Mouse (Mus musculus): Measurements from ENCODE around the gene Pfkp.
A peak's percentile ranks its signal among the peaks of the same experiment; 100 is the strongest.

The Pfkp gene

DNA sequence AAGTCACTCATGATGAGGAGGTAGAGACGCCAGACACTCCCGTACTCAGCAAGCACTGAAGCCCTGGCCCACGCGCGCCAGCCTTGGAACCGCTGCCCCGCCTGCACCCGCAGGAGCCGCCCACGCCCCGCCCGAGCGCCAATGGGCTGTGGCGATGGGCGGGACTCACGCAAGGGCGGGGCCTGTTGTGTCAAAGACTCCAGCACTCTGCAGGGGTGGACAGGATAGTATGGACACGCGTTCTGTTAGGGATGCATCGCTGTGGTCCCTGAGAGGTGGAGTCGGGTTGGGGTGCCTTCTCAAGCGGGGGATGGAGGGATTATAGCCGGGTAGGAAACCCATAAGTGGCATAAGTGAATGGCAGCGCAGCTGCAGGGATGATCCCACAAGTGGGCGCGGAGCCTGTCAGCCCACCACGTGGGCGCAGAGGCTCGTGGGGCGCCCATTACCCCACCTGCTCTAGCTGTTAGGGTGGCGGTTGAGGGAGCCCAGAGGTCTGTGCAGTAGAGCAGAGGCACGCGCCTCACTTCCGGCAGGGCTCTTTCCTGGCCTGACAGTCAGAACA, at the start of gene Pfkp:
TSS of gene Pfkp (minus strand) at position 109 of the 565 bp plus-strand sequence.
- DNase-seq, result peak; percentile 94

DNA sequence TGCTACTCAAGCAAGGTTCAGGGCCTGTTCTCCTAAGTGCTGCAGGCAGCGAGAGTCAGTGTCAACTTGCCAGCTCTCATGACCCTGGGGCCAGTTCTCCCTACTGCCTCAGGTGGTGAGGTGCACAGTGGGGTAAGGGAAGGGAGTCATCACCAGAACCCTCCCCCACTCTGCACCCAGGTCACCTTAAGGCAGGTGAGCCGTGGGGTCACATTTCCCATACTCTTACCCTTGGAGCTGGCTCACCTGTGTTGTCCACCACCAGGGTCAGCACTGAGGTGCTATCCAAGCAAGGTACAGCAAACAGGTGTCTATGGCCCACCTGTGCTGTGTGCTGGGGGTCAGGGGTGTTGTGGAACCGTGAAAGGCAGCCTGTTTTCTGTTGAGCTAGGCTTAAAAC, 42.0 kb upstream of the Pfkp start:
- DNase-seq, result no peak

DNA sequence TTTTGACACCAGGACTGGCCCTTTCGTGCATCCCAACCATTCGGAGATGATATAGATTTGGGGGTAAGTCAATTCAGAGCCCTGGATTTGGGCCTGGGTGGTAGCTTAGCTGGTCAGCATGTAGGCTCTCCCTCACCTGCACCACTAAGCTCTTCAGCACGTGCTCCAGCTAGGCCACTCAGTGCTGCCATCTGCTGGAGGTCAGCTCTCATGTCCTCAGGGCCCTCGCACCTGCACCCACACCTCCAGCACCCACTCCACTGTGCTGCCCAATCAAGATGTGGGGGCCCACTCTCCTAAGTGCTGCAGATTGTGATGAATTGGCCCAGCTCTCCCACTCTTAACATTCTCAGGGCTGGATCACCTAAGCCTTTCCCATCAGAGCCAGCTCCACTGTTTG, 41.4 kb upstream of the Pfkp start:
- DNase-seq, result peak; percentile 32

DNA sequence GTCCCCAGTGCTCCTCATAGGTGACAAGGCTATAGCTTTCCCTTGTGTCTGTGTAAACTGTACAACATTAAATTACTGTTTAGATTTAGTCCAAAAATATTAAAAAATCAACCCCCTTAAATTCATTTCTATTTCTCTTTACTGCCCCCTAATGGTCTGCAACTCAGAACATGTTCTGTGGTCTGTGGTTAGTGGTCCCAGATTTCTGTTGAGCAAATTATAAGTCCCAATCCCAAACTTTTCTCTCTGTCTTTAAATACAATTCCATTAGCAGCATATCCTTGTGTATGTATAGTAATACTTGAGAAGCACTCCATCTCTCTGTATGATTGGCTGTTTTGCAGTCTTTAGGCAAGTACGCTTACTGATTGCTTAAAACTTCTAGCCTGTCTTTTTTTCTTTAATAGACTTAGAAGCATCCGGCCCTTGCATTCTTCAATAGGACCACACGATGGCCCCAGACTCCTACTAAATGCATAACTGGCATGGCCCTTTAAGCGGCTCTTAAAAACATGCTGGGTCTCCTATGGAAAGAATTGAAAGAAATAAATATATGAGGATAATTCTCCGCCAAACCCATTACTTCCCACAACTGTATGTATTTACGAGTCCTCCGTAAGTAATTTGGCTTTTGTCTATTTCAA, 40.3 kb upstream of the Pfkp start:
- no peak for DNase-seq

DNA sequence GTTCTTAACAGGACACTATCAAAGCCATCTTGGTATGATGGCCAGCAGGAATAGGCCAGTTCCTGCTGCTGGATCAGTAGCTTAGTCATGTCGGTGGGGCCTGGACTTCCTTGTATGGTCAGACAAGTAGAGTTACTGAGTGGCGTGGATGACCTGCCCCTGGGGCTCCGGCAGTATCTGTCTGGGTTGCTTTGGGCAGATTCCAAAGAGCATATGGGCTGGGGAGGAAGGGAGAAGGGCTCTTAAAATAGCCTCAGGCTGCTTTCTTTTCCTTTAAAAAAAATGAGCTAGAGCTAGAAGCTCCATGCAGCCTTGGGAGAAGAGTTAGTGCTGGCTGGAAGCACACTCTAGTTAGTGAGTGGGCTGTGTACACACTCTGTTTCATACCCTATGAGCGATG, 18.3 kb upstream of the Pfkp start:
- peak; percentile 60 for DNase-seq

DNA sequence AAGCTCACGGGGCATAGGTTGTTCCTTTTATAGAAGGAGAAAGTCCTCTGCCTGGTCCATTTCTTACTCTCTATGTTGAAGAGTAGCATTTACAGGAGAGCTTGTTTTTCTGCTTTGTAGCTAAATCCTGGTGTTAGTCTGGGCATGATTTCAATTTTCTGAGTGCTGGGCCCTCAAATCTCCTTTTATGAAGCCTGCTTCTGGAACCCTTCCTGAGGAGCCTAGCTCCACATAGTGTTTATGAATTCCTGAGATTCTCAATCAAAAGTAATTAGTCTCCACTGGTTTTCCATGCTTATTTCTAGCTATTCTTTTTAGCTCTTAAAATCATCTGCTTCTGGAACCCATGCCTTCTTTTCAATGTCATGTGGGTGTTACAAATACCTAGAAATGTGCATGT, 16.9 kb upstream of the Pfkp start:
- DNase-seq, result no peak

DNA sequence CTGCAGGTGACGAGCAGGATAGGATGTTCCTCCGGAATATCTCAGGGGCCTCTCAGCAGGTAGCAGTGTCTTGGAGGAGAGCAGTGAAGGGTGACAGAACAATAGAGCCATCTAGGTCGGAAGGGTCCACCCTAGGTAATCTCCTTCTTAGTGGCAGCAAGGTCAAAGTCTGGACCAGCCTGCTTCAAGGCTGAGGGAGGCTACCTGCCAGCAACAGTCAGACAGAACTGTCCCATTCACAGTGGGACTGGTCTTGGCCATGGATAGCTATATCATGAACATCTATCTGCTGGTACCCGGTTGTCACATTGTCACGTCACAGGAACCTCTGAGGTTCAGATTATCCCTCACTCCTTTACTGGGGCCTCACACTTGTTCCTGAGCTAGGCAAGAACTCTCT, 15.6 kb upstream of the Pfkp start:
- no peak for DNase-seq

DNA sequence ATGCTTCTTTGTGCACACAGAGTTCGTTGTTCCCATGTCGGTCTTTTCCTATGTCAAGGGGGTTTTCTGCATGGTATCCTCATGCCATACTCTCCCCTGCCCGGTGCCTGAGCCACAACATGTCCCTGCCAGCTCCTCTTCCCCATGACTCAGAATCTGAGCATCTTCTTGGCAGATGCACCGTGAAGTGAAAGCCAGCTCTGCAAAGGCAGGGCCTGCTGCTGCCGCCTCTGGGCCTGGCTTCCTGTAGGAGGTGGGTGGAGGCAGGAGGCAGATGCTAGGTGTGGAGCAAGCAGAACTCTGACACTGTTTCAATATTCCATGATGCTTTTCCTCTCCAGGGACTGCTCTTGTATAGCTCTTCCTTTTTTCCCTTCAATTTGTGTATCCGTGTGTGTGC, 10.7 kb upstream of the Pfkp start:
- DNase-seq, result no peak

DNA sequence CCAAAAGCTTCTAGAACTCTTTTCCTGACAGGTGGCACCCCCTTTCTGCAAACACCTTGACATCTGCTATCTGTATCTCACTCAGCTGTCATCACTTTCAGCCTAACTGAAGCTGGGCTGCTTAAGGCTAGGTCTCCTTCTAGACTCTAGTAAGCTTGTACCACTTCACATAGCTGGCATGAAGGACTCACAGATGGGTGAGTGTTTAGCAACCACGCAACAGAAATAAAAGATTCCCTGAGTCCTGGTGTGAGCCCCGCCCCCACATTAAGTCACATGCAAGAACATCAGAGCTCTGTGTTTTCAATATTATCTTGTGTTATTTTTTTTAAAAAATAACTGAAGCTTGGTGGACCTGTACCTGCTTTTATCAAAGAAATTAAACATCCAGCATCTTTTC, 8.7 kb upstream of the Pfkp start:
- no peak for DNase-seq

DNA sequence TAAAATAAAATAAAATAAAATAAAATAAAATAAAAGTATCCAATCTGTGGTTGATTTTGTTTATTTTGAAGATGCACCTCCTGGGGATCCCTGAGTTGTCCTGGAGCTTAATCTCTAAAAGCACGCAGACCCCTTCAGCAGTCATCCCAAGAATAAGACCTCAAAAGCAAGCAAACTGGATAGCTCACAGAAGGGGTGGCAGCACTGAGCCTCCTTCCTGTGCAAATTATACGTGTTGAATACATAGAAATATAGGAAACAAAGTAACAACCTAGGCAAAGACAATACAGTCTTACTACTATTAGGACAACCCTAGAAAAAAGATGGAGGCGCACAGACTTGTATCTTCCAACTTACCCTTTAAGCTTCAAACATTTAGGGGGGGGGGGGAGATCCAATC, 965 bp upstream of the Pfkp start:
- no peak for DNase-seq

DNA sequence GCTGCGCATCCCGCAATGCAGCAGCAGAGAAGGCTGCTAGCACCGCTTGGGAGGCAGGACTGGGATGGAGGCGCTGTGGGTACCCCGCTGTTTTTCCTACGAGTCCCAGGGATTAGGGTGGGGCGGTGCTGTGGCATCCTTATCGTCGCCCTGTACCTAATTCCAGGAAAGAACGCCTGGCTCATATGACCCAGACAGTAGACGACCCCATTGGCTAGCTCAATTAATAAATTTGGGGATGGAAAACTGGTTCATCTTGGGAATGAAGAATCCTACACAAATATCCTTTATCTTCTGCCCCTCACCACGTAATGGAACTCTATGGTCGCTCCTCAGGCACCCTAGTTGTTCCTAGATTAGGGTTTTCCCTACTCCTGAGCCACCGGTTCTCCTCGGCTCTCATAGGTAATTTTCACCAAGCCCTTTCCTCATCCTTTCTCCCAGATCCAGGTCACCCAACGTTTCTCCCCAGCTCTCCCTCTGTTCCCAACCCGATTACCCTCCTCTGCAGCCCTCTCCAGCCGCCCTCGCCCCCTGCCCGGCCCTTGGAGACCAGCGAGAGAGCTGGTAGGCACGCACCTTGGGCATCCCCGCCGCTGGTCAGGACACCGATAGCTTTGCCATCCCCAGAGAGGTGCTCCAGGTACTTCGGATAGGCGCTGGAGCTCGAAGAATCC, 447 bp downstream of the Pfkp start:
- peak; percentile 62 for DNase-seq

DNA sequence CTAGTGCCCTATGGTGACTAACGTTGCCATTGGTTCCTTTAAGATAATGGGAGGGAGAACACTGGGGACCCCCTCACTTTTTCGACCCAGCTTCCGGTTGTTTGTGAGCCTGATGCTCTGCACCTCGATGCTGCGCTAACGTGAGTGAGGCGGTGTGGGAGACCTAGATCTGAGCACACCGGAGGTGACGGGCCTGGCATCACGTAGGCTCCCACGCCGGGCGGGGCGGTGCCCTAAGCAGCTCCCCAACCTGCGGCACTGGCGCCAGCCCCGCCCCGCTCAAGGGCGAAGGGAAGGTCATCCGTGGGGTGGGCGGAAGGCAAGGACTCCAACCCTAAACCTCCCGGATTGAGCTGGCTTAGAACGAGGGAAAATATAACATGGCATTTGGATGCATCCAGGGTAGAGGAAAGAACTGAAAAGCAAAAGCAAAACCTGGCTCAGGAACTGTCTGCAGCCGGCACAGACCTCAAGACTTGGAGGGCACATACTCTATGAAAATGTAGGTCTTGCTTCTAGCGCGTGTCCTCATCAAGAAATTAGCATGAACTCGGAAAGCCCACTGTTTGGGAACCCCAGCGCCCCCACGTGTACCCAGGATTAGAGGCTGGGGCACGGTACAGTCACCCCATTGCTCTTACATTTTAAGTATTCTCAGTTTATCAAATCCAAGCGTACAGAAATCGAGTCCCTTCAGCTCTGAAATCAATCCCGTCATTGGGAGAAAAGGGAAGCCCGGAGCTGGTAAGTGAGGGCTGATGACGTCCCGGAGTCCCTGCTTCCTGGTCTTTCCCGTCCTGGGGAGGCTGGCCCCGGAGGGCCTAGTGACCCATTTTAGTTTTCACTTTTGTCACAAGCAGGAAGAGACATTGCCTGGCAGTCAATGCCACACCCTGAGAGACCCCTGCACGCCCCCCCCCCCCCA, 1.2 kb downstream of the Pfkp start:
- DNase-seq, result peak; percentile 87

DNA sequence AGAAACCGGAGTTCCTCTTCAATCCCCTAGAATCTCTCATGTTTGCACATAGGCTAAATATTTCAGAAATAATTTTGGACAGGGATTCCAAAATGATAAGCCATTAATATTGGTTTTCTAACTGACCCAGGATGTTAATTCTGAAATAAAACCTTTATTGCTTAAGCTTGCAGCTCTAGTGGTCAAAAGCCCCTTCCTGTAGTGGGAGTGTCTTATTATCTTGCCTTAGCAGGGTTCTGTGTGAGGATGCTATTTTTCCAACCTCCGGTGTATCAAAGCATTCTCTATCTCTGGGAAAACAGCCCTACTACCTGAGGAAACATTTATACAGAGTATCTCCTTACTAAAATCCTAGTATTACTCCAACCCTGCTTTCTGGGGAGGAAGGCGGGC, 1.9 kb downstream of the Pfkp start:
- no peak for DNase-seq

DNA sequence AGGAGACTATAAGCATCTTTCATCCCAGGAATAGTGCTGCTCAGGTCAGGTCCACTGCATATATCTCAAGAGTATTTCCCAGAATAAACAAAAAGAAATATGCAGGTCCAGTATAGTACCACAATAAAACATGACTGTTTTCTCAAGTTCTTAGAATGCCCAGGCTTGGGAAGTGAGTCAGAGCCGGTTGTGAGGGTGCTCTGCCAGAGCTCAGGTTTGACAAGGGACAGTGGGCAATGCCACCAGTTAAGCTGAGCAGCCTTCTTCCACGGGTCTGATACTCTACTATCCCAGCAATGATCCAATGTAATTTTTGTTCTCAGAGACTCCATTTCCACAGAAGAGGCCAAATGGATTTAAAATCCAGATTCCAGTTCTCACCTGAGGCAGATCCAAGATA, 2.3 kb downstream of the Pfkp start:
- DNase-seq, result no peak

DNA sequence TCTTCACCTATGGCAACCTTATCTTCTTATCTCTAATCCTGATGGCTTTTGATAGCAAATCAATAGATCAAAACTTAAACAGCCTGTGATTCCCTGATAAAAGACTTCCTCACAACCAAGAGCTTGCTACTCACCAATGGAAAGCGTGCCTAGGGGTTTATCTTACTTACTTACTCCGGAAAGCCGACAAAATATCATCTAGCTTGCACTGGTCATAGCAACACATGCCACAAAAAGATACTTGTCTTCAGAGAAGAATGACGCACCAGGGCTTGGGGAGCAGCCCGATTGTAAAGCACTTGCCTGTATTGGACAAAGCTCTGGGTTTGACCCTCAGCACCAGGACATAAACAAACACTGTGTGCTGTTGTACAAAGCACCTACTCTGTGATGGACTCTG, 4.6 kb downstream of the Pfkp start:
- no peak for DNase-seq

DNA sequence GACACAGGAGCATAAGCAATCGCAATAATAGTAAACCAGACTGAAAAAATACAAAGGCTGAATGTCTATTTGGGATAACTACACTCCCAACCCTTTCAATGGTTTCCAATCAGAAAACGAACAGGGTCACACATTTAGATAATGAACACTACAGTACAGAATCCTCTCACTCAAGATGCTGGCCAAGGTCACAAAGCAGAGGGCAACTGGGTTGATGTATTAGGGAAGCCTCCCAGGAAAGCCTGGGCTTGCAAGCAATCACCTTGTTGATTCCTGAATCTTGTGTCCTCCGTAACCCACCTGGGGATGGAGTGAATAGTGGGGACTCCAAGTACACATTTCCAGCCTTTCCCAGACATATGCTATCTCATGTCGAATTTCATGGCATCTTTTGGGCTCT, 5.6 kb downstream of the Pfkp start:
- DNase-seq, result no peak

DNA sequence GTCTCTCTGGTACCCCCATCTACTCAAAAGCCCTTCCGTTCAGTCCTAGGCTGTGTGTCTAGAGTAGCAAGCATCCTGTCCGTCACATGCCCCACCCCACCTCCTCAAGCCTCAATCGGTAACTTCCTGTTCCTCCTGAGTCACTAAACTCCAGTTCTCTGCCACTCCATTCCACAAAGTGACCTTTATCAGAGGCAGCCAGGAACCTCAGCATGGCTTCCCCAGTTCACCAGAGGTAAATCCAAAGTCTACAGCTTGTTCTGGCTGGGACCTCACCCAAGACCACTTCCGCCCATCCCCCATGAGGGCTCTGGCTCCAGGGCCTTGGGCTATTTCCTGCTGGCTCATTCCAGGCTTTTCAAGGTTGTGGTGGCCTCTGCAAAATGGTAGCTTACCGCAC, 6.1 kb downstream of the Pfkp start:
- DNase-seq, result no peak

DNA sequence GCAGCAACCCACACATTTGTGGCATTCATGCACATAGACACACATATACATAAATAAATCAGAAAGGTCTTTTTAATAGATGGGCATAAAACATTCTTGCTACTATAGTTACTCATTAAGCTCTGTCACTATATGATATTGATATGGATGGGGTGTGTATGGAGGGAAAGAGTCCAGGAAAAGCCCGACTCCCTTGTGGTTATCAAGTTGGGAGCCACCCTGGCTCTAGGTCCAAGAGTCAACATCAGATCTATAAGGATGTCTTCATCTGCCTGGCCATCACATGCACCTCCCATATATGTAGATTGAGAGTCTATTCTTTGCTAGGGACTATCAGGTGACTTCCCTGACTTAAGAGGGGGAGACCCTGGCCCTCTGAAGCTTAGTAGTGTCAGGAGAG, 7.1 kb downstream of the Pfkp start:
- DNase-seq, result no peak

DNA sequence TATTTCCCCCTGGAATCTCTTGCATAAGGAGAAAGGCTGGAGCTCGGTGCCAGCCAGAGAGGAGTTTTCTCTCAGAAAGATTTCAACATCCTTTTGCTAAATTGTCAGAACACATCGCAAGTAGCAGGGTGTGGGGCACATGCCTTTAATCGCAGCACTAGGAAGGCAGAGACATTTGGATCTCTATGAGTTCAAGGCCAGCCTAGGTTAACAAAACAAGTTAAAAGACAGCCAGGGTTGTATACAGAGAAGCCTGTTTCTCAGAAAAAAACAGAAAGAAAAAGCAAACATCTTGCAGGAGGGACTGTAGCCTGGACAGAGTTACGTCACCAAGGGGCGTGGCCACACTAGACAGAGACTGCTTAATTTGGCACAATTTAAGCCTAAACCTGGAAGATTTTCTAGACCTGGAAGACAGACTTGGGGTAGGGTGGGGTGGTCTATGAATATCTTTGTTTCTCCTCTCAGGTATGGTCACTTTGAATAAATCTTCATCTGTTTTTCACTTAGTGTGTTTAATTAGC, 9.0 kb downstream of the Pfkp start:
- no peak for DNase-seq

DNA sequence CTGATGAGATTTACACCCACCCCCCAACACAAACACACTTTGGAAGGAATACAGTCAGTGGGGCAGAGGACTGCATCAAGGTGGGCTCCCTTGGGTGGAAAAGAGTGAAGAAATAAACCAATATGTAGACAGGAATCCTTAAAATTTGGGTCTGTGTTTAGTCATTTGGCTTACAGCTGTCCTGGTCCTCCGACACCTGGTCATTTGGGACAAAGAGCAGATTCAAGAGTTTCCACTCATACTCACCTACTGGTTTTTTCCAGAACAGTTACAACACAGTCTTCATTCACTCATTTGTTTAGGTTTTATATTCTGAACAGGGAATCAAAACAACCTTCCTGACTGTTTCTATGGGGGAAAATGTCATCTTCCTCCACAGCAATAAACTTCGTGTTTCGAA, 9.6 kb downstream of the Pfkp start:
- DNase-seq, result no peak

DNA sequence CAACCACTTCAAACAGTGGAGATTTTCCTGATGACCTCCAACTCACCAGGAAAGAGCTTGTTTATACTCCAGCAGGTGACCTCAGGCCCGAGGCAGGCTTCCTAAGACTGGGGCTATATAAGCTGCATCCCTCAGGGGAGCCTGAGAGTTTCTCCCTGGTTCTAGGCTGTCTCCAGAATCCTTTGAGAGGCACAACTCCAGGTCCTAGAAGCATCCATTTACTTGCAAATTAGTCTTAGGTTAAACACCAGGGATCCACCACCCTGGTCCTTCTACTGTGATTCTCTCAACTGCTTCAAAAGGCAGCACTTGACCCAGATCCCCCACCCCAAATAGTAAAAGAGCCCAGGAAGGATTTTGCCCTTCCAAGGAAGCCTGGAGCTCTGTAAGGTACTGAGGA, 10.2 kb downstream of the Pfkp start:
- no peak for DNase-seq

DNA sequence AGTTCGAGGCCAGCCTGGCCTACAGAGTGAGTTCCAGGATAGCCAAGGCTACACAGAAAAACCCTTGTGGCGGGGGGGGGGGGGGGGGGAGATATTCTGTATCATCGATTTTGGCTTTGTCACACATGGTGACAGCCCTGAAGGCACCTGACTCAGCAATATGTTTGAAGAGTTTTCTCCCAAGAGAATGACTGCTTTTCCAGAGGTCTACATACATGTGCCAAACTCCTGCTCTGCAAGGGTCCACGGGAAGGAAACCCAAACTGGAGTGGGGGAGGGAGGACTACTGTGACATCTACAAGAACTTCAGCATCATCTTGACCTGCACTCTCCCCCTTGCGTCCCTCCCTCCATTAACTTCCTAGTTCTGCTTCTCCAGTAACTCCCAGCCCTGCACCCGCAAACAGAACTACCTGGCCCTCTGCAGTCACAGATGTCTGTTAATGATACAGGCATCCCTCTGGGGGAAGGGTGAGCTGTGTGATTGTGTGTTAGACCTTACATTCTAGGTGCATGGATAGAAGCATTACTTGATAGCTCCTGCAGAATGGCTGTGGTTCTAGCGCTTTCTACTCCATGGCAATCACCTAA, 10.9 kb downstream of the Pfkp start:
- no peak for DNase-seq

DNA sequence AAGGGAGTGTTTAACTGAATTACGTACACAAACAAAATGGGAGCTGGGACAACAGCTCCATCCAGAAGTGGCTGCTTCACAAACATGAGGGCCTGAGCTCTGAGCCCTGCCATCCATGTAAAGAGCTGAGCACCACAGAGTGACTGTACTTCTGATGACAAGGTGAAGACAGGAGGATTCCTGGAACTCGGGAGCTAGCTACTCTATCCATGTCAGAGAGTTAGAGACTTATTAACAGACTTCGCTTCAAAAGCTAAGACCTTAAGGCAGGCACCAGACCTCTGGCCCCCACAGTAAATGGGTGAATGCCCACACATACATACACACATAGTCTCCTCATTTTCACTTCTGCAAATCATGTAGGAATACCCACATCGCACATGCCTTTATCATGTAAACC, 11.6 kb downstream of the Pfkp start:
- no peak for DNase-seq
